Comparison of ENCODE assay signal across 18 mouse cellular contexts in the genomic region with DNA sequence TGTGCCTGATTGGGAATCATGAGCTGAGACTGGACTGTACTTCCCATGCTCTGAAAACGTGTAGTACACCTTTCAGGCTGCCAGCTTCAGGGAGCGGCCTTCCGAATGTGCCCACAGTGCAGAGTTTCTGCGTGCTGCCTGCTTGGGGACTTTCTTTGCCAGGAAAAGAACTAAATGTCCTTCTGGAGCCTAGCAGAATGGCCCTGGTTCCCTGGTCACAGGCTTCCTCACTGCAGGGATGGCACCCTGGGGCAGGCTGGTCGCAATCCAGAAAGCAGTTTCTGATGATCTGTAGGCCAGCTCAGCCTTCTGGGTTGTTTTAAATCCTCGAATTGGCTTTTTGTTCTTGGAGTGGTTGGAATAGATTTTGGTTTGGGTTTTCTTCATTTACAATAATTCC.
DNase-seq lines count a peak whose midpoint lies in the region; ATAC-seq and TF ChIP-seq lines count a peak whose summit lies in the region.
"Had no signal": no experiment of that assay in that cellular context is flagged by ENCODE, and none has a peak within 500 bp of the region (broad histone marks: within the 10 kb centered on the region; RNA-seq: fewer than 3 reads in every experiment).

No protein-coding gene starts in this region.

- no peaks in the 10 kb centered on the region for H3K27me3 ChIP-seq in hindbrain, embryonic 14.5 days (ENCODE audit: control insufficient read depth, insufficient read depth, low read length)
- no peaks in the 10 kb centered on the region for H3K27me3 ChIP-seq in hindbrain, embryonic 11.5 days (ENCODE audit: control insufficient read depth, insufficient read depth, low read length)
- H3K27me3 ChIP-seq in intestine, postnatal 0 days (replicated peaks; ENCODE audit: control insufficient read depth, insufficient read depth, low read length), result no peaks in the 10 kb centered on the region
- H3K27me3 ChIP-seq: embryonic facial prominence, embryonic 15.5 days had no signal

- peaks cover 14% of the 10 kb centered on the region; the same call in 1 of the 2 replicates for H3K36me3 ChIP-seq in hindbrain, embryonic 14.5 days (replicated peaks; ENCODE audit: control insufficient read depth, insufficient read depth)
- H3K36me3 ChIP-seq in hindbrain, embryonic 11.5 days (ENCODE audit: control insufficient read depth, insufficient read depth, low read length), result no peaks in the 10 kb centered on the region
- peaks cover 38% of the 10 kb centered on the region; the same call in 1 of the 2 replicates for H3K36me3 ChIP-seq in intestine, postnatal 0 days (ENCODE audit: control insufficient read depth, insufficient read depth)

- H3K27ac ChIP-seq in hindbrain, embryonic 14.5 days, result no peak overlapping the region
- no peak overlapping the region for H3K27ac ChIP-seq in hindbrain, embryonic 11.5 days (ENCODE audit: low read depth, low read length)
- no peak overlapping the region for H3K27ac ChIP-seq in intestine, postnatal 0 days (ENCODE audit: low read depth, low read length)
- H3K27ac ChIP-seq: embryonic facial prominence, embryonic 15.5 days; left cerebral cortex, adult 2 months had no signal

- no peak overlapping the region for H3K4me3 ChIP-seq in hindbrain, embryonic 14.5 days (replicated peaks; ENCODE audit: low read length)
- H3K4me3 ChIP-seq in hindbrain, embryonic 11.5 days (ENCODE audit: low read depth, low read length), result no peak overlapping the region
- no peak overlapping the region for H3K4me3 ChIP-seq in intestine, postnatal 0 days (ENCODE audit: low read depth, low read length)
- H3K4me3 ChIP-seq: embryonic facial prominence, embryonic 15.5 days; left cerebral cortex, adult 2 months had no signal

- WGBS in hindbrain, embryonic 14.5 days, result 43% methylated on average over 6 of the region's 6 CpGs
- 45% methylated on average over 6 of the region's 6 CpGs for WGBS in hindbrain, embryonic 11.5 days
- WGBS in intestine, postnatal 0 days, result 61% methylated on average over 6 of the region's 6 CpGs

- H3K9ac ChIP-seq in hindbrain, embryonic 14.5 days, result 0 out of 2 replicates have a peak overlapping the region, but pooled peaks have one; percentile 28
- no peak overlapping the region for H3K9ac ChIP-seq in hindbrain, embryonic 11.5 days (ENCODE audit: low read depth, low read length)
- H3K9ac ChIP-seq in intestine, postnatal 0 days (ENCODE audit: low read depth, low read length), result no peak overlapping the region
- H3K9ac ChIP-seq: embryonic facial prominence, embryonic 15.5 days had no signal

- H3K4me1 ChIP-seq in hindbrain, embryonic 14.5 days (replicated peaks; ENCODE audit: control insufficient read depth, insufficient read depth, low read length), result peaks cover 25% of the 10 kb centered on the region
- H3K4me1 ChIP-seq in hindbrain, embryonic 11.5 days (replicated peaks; ENCODE audit: control insufficient read depth, insufficient read depth, low read length), result no peaks in the 10 kb centered on the region
- H3K4me1 ChIP-seq in intestine, postnatal 0 days (replicated peaks; ENCODE audit: control insufficient read depth, insufficient read depth, low read length), result no peaks in the 10 kb centered on the region
- H3K4me1 ChIP-seq: embryonic facial prominence, embryonic 15.5 days had no signal

- DNase-seq in hindbrain, embryonic 14.5 days (ENCODE audit: low spot score), result no peak
- no peak for DNase-seq in hindbrain, embryonic 11.5 days (ENCODE audit: low spot score)
- DNase-seq in brain, adult 2 months (ENCODE audit: low read depth, low spot score), result peak; percentile 94
- peak; percentile 94 for DNase-seq in cerebellum, adult 9-11 months
- no peak for DNase-seq in adrenal gland, postnatal 10 days
- no peak for DNase-seq in B cell, adult 2 months
- DNase-seq: gastrocnemius, postnatal 36 days; heart, postnatal 10 days; lung, adult 18-20 months; lung, postnatal 14 days; thymus, adult 2 months had no signal

- TF ChIP-seq CTCF in intestine, postnatal 0 days (IDR thresholded peaks at IDR 0.05; ENCODE audit: low read depth), result no peak

- H3K9me3 ChIP-seq in hindbrain, embryonic 14.5 days (ENCODE audit: control insufficient read depth, low read length), result no peaks in the 10 kb centered on the region
- H3K9me3 ChIP-seq in hindbrain, embryonic 11.5 days (ENCODE audit: control insufficient read depth, low read length), result no peaks in the 10 kb centered on the region
- no peaks in the 10 kb centered on the region for H3K9me3 ChIP-seq in intestine, postnatal 0 days (ENCODE audit: control insufficient read depth)
- H3K9me3 ChIP-seq: embryonic facial prominence, embryonic 15.5 days had no signal

- no peak overlapping the region for H3K4me2 ChIP-seq in hindbrain, embryonic 14.5 days (replicated peaks)
- no peak overlapping the region for H3K4me2 ChIP-seq in hindbrain, embryonic 11.5 days (replicated peaks; ENCODE audit: low read depth, low read length)
- H3K4me2 ChIP-seq in intestine, postnatal 0 days (replicated peaks; ENCODE audit: low read depth), result no peak overlapping the region
- H3K4me2 ChIP-seq: embryonic facial prominence, embryonic 15.5 days; heart, embryonic 11.5 days; liver, embryonic 11.5 days had no signal

- no peak for ATAC-seq in hindbrain, embryonic 14.5 days (ENCODE audit: low FRiP score)
- no peak for ATAC-seq in hindbrain, embryonic 11.5 days (ENCODE audit: low FRiP score)
- ATAC-seq in cerebellum, adult (ENCODE audit: insufficient number of reproducible peaks, low FRiP score, low TSS enrichment), result peak; percentile 92
- no peak for ATAC-seq in intestine, postnatal 0 days
- ATAC-seq: inflammation-experienced regulatory T-cells, adult 6 months had no signal

Comparison
In these comparisons a context has a peak if more than half of its experiments do, and no peak if none do; other contexts are left out.
1. DNase-seq: peak in brain, adult 2 months (single experiment) and cerebellum, adult 9-11 months (single experiment); none in hindbrain, embryonic 14.5 days (single experiment), hindbrain, embryonic 11.5 days (single experiment), adrenal gland, postnatal 10 days (single experiment) and B cell, adult 2 months (0 of 2).